Mouse (Mus musculus): ENCODE results near the gene Caskin1.

GRCm38 (mm10) chr17:24440377-24440776, 48.0 kb upstream of the Caskin1 start:
- TF ChIP-seq CTCF (conservative IDR thresholded peaks at IDR 0.05; ENCODE audit: insufficient read depth, insufficient read length, low read depth, low read length) = no peak
- TF ChIP-seq POLR2A (IDR thresholded peaks at IDR 0.05; ENCODE audit: low read depth, low read length) = no peak

Measured in kidney, adult 2 months (tissue).